Mouse (Mus musculus): ENCODE data around the gene Actg2.

- no peak for TF ChIP-seq USF1 (IDR thresholded peaks at IDR 0.05; ENCODE audit: low read depth, low read length)
- TF ChIP-seq CTCF (conservative IDR thresholded peaks at IDR 0.05 in 1 of 2, IDR thresholded peaks at IDR 0.05 in 1 of 2; ENCODE audit: low read depth in 2 of 2, low read length in 2 of 2) = no peak
- TF ChIP-seq POLR2A (IDR thresholded peaks at IDR 0.05; ENCODE audit: low read depth, low read length) = no peak
- TF ChIP-seq TBP (conservative IDR thresholded peaks at IDR 0.05; ENCODE audit: low read depth, low read length) = no peak
- no peak for TF ChIP-seq ZNF384 (IDR thresholded peaks at IDR 0.05; ENCODE audit: low read depth, low read length)
- no peak for TF ChIP-seq UBTF (IDR thresholded peaks at IDR 0.05; ENCODE audit: low read depth, low read length)
- TF ChIP-seq ETS1 (conservative IDR thresholded peaks at IDR 0.05; ENCODE audit: low read depth, low read length) = no peak
- no peak for TF ChIP-seq POLR2AphosphoS2 (IDR thresholded peaks at IDR 0.05; ENCODE audit: low read depth, low read length)
- TF ChIP-seq NELFE (IDR thresholded peaks at IDR 0.05; ENCODE audit: low read depth, low read length) = no peak
- no peak for TF ChIP-seq HCFC1 (IDR thresholded peaks at IDR 0.05; ENCODE audit: low read depth, low read length)
- TF ChIP-seq GABPA (IDR thresholded peaks at IDR 0.05; ENCODE audit: insufficient replicate concordance, low read depth, low read length) = no peak
Measured at GRCm38 (mm10) chr6:83483776-83484175, 52.3 kb downstream of the Actg2 start.

Data from CH12.LX (cell line).